Mouse (Mus musculus): ENCODE data around the gene Hnmt. TPM values are rescaled to one million over a fixed set of nuclear protein-coding genes. Genes with fewer than 3 reads are reported as not detected.
"Not testable (repeated sequence)": the region's sequence is repeated elsewhere in the genome, so short reads cannot be mapped to it uniquely, and the experiment has no call there.

Hnmt gene
- polyA plus RNA-seq, 1 experiment = 5.6 TPM

GRCm38 (mm10) chr2:23987283-23987682 lies 61.9 kb downstream of the Hnmt start:
- DNase-seq = no peak
- no peak overlapping the region for H3K4me3 ChIP-seq (ENCODE audit: insufficient read depth, low read depth, low read length)
- no peaks in the 10 kb centered on the region for H3K27me3 ChIP-seq (replicated peaks; ENCODE audit: control insufficient read depth, insufficient read depth, low read length)
- no peak for TF ChIP-seq CTCF (conservative IDR thresholded peaks at IDR 0.05; ENCODE audit: insufficient read depth, insufficient read length, low read depth, low read length)
- TF ChIP-seq POLR2A (IDR thresholded peaks at IDR 0.05; ENCODE audit: low read depth, low read length) = no peak
- no peaks in the 10 kb centered on the region for H3K36me3 ChIP-seq (ENCODE audit: control insufficient read depth, insufficient read depth, low read length)
- no peaks in the 10 kb centered on the region for H3K4me1 ChIP-seq (ENCODE audit: control insufficient read depth, insufficient read depth, low read length)
- no peak overlapping the region for H3K27ac ChIP-seq (ENCODE audit: insufficient read depth, low read depth, low read length)

DNA sequence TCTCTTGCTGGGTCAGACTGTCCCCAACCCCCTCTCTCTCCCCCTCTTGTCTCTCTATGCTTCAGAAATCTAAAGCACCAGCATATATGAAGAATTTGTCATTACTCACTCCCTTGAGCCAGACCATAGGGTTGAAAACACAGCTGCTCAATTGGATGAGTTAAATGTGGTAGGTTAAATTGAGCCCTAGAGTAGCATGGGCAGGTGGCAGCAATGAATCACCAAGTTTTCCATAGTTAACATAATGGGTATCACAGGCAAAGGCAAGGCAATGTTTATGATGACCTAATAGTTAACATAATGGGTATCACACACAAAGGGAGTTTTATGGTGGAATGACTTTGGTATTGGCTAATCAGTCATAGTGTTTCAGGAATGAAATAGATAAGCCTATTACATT lies 65.9 kb downstream of the Hnmt start:
- Histone ChIP-seq H3K36me3 (ENCODE audit: control insufficient read depth, insufficient read depth, low read length) (no peaks in the 10 kb centered on the region), H3K27me3 (replicated peaks; ENCODE audit: control insufficient read depth, insufficient read depth, low read length) (no peaks in the 10 kb centered on the region), H3K4me1 (ENCODE audit: control insufficient read depth, insufficient read depth, low read length) (no peaks in the 10 kb centered on the region), H3K4me3 (ENCODE audit: insufficient read depth, low read depth, low read length) (no peak overlapping the region), H3K27ac (ENCODE audit: insufficient read depth, low read depth, low read length) (no peak overlapping the region)
- no peak for DNase-seq
- TF ChIP-seq CTCF (conservative IDR thresholded peaks at IDR 0.05; ENCODE audit: insufficient read depth, insufficient read length, low read depth, low read length) (no peak), POLR2A (IDR thresholded peaks at IDR 0.05; ENCODE audit: low read depth, low read length) (no peak)

DNA sequence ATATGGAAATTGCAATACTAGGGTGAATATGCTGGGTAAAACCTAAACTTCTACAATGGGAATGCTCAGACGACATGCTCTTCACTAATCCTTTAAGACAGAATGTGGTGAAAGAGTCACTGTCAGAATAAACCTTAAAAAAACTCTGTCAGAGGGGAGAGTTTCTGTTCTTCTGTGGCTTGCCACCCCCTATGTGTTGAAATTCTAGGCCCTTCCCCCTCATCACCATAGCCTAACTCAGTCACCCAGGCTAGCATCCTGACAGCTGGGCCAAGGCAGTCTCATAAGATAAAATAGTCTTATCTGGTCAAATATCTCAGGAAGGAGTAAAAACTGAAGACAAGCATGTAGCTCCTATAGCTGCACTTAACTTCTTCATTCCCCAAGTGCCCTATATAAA lies 66.3 kb downstream of the Hnmt start:
- WGBS = 44% methylated on average over 1 of the region's 1 CpGs
- H3K27me3 ChIP-seq (replicated peaks; ENCODE audit: control insufficient read depth, insufficient read depth, low read length) = no peaks in the 10 kb centered on the region
- TF ChIP-seq CTCF (conservative IDR thresholded peaks at IDR 0.05; ENCODE audit: insufficient read depth, insufficient read length, low read depth, low read length) (no peak), POLR2A (IDR thresholded peaks at IDR 0.05; ENCODE audit: low read depth, low read length) (no peak)
- no peaks in the 10 kb centered on the region for H3K4me1 ChIP-seq (ENCODE audit: control insufficient read depth, insufficient read depth, low read length)
- H3K36me3 ChIP-seq (ENCODE audit: control insufficient read depth, insufficient read depth, low read length) = no peaks in the 10 kb centered on the region
- H3K27ac ChIP-seq (ENCODE audit: insufficient read depth, low read depth, low read length) = no peak overlapping the region
- no peak overlapping the region for H3K4me3 ChIP-seq (ENCODE audit: insufficient read depth, low read depth, low read length)
- no peak for DNase-seq

- H3K4me1 ChIP-seq (ENCODE audit: control insufficient read depth, insufficient read depth, low read length); H3K4me3 ChIP-seq (ENCODE audit: insufficient read depth, low read depth, low read length); DNase-seq; H3K27ac ChIP-seq (ENCODE audit: insufficient read depth, low read depth, low read length); H3K36me3 ChIP-seq (ENCODE audit: control insufficient read depth, insufficient read depth, low read length); H3K27me3 ChIP-seq (replicated peaks; ENCODE audit: control insufficient read depth, insufficient read depth, low read length): not testable (repeated sequence)
- WGBS = 94% methylated on average over 15 of the region's 15 CpGs
These were observed 88.4 kb downstream of the Hnmt start for GRCm38 (mm10) chr2:23960659-23961274.

Other genes starting within 250 kb of the Hnmt start
- gene Tbpl2, start 47.2 kb upstream of the Hnmt start, polyA plus RNA-seq (2012; rRNA removed) = 0.13 TPM in 1 of 2 replicates, not detected in the other
- not detected in 2 replicates for gene Il1f8, start 103.8 kb upstream of the Hnmt start, polyA plus RNA-seq (2012; rRNA removed)
- gene Il1f9, start 137.1 kb upstream of the Hnmt start, polyA plus RNA-seq (2012; rRNA removed) = 0.06 TPM in 1 of 2 replicates, not detected in the other
- not detected in 2 replicates for gene Il1f6, start 166.0 kb upstream of the Hnmt start, polyA plus RNA-seq (2012; rRNA removed)
- gene Il1f5, start 227.6 kb upstream of the Hnmt start, polyA plus RNA-seq (2012; rRNA removed) = 0.65 and 0.88 TPM in 2 replicates
- gene Il1f10, start 241.8 kb upstream of the Hnmt start, polyA plus RNA-seq (2012; rRNA removed) = not detected in 2 replicates

Data from kidney, adult 2 months (tissue).